In the genomic region with DNA sequence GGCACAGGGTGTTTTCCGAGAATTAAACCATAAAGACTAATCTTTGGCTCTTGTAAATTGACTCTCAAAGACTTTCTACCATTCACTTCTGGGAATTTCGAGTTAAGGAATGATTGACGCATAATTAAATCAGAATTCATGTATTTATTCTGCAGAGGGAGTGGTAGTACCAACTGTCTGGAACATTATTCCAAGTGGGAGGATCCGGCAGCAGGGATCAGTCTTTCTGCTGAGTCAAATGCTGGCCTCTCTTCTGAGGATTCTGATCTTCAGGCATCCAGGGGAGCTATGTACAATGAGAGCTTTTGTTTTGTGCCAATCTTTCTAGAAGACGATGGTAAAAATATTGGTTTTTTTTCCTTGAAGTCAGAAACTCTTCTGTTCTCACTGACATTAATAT, we compare ENCODE assay signal across 19 mouse cellular contexts.
DNase-seq lines count a peak whose midpoint lies in the region; ATAC-seq and TF ChIP-seq lines count a peak whose summit lies in the region.
"Had no signal": no experiment of that assay in that cellular context is flagged by ENCODE, and none has a peak within 500 bp of the region (broad histone marks: within the 10 kb centered on the region; RNA-seq: fewer than 3 reads in every experiment).

No protein-coding gene starts in this region.

- 35% methylated on average over 5 of the region's 5 CpGs for WGBS in midbrain, embryonic 11.5 days
- 32% methylated on average over 5 of the region's 5 CpGs for WGBS in midbrain, embryonic 15.5 days
- 32% methylated on average over 5 of the region's 5 CpGs for WGBS in forebrain, embryonic 14.5 days
- 57% methylated on average over 5 of the region's 5 CpGs for WGBS in stomach, postnatal 0 days

- ATAC-seq in midbrain, embryonic 11.5 days (ENCODE audit: low FRiP score) = 0 out of 2 replicates have a peak, but pooled peaks have one; percentile 11
- ATAC-seq in midbrain, embryonic 15.5 days (replicated peaks) = no peak
- peak; percentile 58; the same call in 1 of the 2 replicates for ATAC-seq in forebrain, embryonic 14.5 days
- 0 out of 2 replicates have a peak, but pooled peaks have one; percentile 30 for ATAC-seq in stomach, postnatal 0 days (ENCODE audit: low FRiP score, low TSS enrichment)
- ATAC-seq: intestine, embryonic 15.5 days had no signal

- TF ChIP-seq CTCF in stomach, postnatal 0 days (IDR thresholded peaks at IDR 0.05; ENCODE audit: low read depth) = no peak

- no peak for TF ChIP-seq EP300 in stomach, postnatal 0 days (optimal IDR thresholded peaks at IDR 0.05)

- H3K4me2 ChIP-seq in midbrain, embryonic 11.5 days = no peak overlapping the region
- H3K4me2 ChIP-seq in midbrain, embryonic 15.5 days = no peak overlapping the region
- no peak overlapping the region for H3K4me2 ChIP-seq in forebrain, embryonic 14.5 days (ENCODE audit: low read length)
- no peak overlapping the region for H3K4me2 ChIP-seq in stomach, postnatal 0 days (replicated peaks; ENCODE audit: low read depth)
- H3K4me2 ChIP-seq: embryonic facial prominence, embryonic 15.5 days; heart, embryonic 12.5 days; hindbrain, embryonic 14.5 days; intestine, embryonic 15.5 days had no signal

- no peaks in the 10 kb centered on the region for H3K36me3 ChIP-seq in midbrain, embryonic 11.5 days (ENCODE audit: control insufficient read depth, insufficient read depth, low read length)
- H3K36me3 ChIP-seq in midbrain, embryonic 15.5 days (replicated peaks) = no peaks in the 10 kb centered on the region
- H3K36me3 ChIP-seq in forebrain, embryonic 14.5 days (ENCODE audit: control insufficient read depth, insufficient read depth, low read length) = no peaks in the 10 kb centered on the region
- no peaks in the 10 kb centered on the region for H3K36me3 ChIP-seq in stomach, postnatal 0 days (ENCODE audit: control insufficient read depth, insufficient read depth, low read length)
- H3K36me3 ChIP-seq: embryonic facial prominence, embryonic 15.5 days; heart, embryonic 12.5 days; hindbrain, embryonic 10.5 days; intestine, embryonic 15.5 days had no signal

- H3K4me3 ChIP-seq in midbrain, embryonic 11.5 days (ENCODE audit: low read depth, low read length) = no peak overlapping the region
- no peak overlapping the region for H3K4me3 ChIP-seq in midbrain, embryonic 15.5 days
- no peak overlapping the region for H3K4me3 ChIP-seq in forebrain, embryonic 14.5 days (ENCODE audit: low read depth, low read length)
- no peak overlapping the region for H3K4me3 ChIP-seq in stomach, postnatal 0 days (ENCODE audit: low read depth, low read length)
- H3K4me3 ChIP-seq: embryonic facial prominence, embryonic 15.5 days; erythroblast, embryonic 14.5 days; gastrocnemius, adult 2 months; heart, embryonic 12.5 days; hindbrain, embryonic 10.5 days; intestine, embryonic 15.5 days had no signal

- no peak overlapping the region for H3K9ac ChIP-seq in midbrain, embryonic 11.5 days (ENCODE audit: low read length)
- no peak overlapping the region for H3K9ac ChIP-seq in midbrain, embryonic 15.5 days
- H3K9ac ChIP-seq in forebrain, embryonic 14.5 days (ENCODE audit: low read length) = no peak overlapping the region
- no peak overlapping the region for H3K9ac ChIP-seq in stomach, postnatal 0 days (ENCODE audit: low read length)
- H3K9ac ChIP-seq: embryonic facial prominence, embryonic 15.5 days; heart, embryonic 12.5 days; hindbrain, embryonic 14.5 days; intestine, embryonic 15.5 days had no signal

- H3K4me1 ChIP-seq in midbrain, embryonic 11.5 days (ENCODE audit: control insufficient read depth, insufficient read depth, low read length) = peaks cover 3% of the 10 kb centered on the region
- no peaks in the 10 kb centered on the region for H3K4me1 ChIP-seq in midbrain, embryonic 15.5 days
- no peaks in the 10 kb centered on the region; the same call in 1 of the 2 replicates for H3K4me1 ChIP-seq in forebrain, embryonic 14.5 days (ENCODE audit: control insufficient read depth, insufficient read depth, low read length)
- no peaks in the 10 kb centered on the region for H3K4me1 ChIP-seq in stomach, postnatal 0 days (replicated peaks; ENCODE audit: control insufficient read depth, insufficient read depth)
- H3K4me1 ChIP-seq: embryonic facial prominence, embryonic 15.5 days; heart, embryonic 12.5 days; intestine, embryonic 15.5 days had no signal

- no peak for DNase-seq in midbrain, embryonic 11.5 days (ENCODE audit: low spot score, missing footprints)
- DNase-seq in brain, adult 2 months (ENCODE audit: low read depth, low spot score) = peak; percentile 15
- peak; percentile 57 for DNase-seq in forebrain, embryonic 14.5 days (ENCODE audit: low spot score)
- no peak for DNase-seq in stomach, postnatal 0 days (ENCODE audit: low spot score)
- no peak for DNase-seq in kidney, adult 11 months
- DNase-seq in cerebellum, adult 9-11 months = no peak
- DNase-seq: adrenal gland, adult 8-10 months; adrenal gland, postnatal 36 days; cerebellum, adult 11-12 months; cerebellum, postnatal 10 days; gastrocnemius, adult 2 months; gastrocnemius, postnatal 25 days had no signal

- no peaks in the 10 kb centered on the region for H3K9me3 ChIP-seq in midbrain, embryonic 11.5 days (ENCODE audit: control insufficient read depth, low read length)
- H3K9me3 ChIP-seq in midbrain, embryonic 15.5 days = no peaks in the 10 kb centered on the region
- H3K9me3 ChIP-seq in forebrain, embryonic 14.5 days (replicated peaks; ENCODE audit: control insufficient read depth, low read length) = no peaks in the 10 kb centered on the region
- H3K9me3 ChIP-seq in stomach, postnatal 0 days (ENCODE audit: control insufficient read depth, low read length) = no peaks in the 10 kb centered on the region
- H3K9me3 ChIP-seq: embryonic facial prominence, embryonic 15.5 days; heart, embryonic 12.5 days; hindbrain, embryonic 10.5 days; intestine, embryonic 15.5 days had no signal

- no peaks in the 10 kb centered on the region for H3K27me3 ChIP-seq in midbrain, embryonic 11.5 days (ENCODE audit: control insufficient read depth, insufficient read depth, low read length)
- no peaks in the 10 kb centered on the region for H3K27me3 ChIP-seq in midbrain, embryonic 15.5 days (replicated peaks)
- H3K27me3 ChIP-seq in forebrain, embryonic 14.5 days (replicated peaks; ENCODE audit: control insufficient read depth, insufficient read depth, low read length) = no peaks in the 10 kb centered on the region
- H3K27me3 ChIP-seq in stomach, postnatal 0 days (ENCODE audit: control insufficient read depth, insufficient read depth, low read length) = no peaks in the 10 kb centered on the region
- H3K27me3 ChIP-seq: embryonic facial prominence, embryonic 15.5 days; heart, embryonic 12.5 days; intestine, embryonic 15.5 days had no signal

- no peak overlapping the region for H3K27ac ChIP-seq in midbrain, embryonic 11.5 days (ENCODE audit: low read depth, low read length)
- H3K27ac ChIP-seq in midbrain, embryonic 15.5 days = no peak overlapping the region
- H3K27ac ChIP-seq in forebrain, embryonic 14.5 days (ENCODE audit: low read depth, low read length) = no peak overlapping the region
- no peak overlapping the region; the same call in 1 of the 2 replicates for H3K27ac ChIP-seq in stomach, postnatal 0 days (replicated peaks)
- H3K27ac ChIP-seq: embryonic facial prominence, embryonic 15.5 days; gastrocnemius, adult 2 months; hindbrain, embryonic 10.5 days; hindbrain, embryonic 14.5 days; intestine, embryonic 15.5 days had no signal

Comparison
In these comparisons a context has a peak if more than half of its experiments do, and no peak if none do; other contexts are left out.
1. DNase-seq: peak in brain, adult 2 months (single experiment) and forebrain, embryonic 14.5 days (single experiment); none in midbrain, embryonic 11.5 days (single experiment), stomach, postnatal 0 days (single experiment), kidney, adult 11 months (single experiment) and cerebellum, adult 9-11 months (single experiment).